Comparison of ENCODE assay signal across 8 mouse cellular contexts in the genomic region with DNA sequence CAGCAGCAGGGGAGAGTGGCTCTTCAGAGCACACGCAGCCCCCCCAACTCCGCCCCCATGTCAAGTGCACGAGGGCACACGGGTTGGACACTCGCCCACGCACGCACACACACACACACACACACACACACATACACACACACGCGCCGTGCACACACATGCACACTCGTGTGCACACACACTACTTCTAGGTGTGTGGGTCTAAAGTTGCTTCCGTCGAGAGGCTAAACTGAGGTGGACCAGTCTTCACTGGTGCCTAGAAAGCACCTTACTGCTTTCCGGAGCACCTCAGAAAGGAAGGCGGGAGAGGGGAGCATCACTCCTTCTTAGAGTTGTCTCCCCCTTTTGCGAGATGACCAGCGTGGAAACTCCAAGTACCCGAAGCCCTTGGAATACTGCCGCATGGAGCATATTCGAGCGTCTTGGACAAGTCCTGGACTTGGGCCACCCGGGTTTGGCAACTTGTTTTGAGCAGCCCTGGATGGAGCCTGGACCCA. TPM values are rescaled to one million over a fixed set of nuclear protein-coding genes. Genes with fewer than 3 reads are reported as not detected.
DNase-seq lines count a peak whose midpoint lies in the region; ATAC-seq and TF ChIP-seq lines count a peak whose summit lies in the region.

A gene (plus strand): TSS at position 148 of the 497 bp plus-strand sequence.

- DNase-seq in left cerebral cortex, adult 18-20 months (ENCODE audit: low spot score in 2 of 2), result peak; percentile 41 to 43
- no peak for DNase-seq in left cerebral cortex, adult 9 months (ENCODE audit: low spot score in 2 of 2)
- peak; percentile 55 for DNase-seq in brain, embryonic 14.5 days (ENCODE audit: low read depth)
- DNase-seq in forebrain, embryonic 14.5 days (ENCODE audit: low spot score), result peak; percentile 47
- no peak for DNase-seq in limb, embryonic 14.5 days (ENCODE audit: low spot score)
- no peak for DNase-seq in T-cell, adult 2 months (ENCODE audit: low spot score)

- no peak for TF ChIP-seq POLR2A in brain, embryonic 14.5 days (IDR thresholded peaks at IDR 0.05; ENCODE audit: borderline replicate concordance, extremely low read depth, insufficient read depth, insufficient read length, poor library complexity, severe bottlenecking)
- no peak for TF ChIP-seq POLR2A in limb, embryonic 14.5 days (IDR thresholded peaks at IDR 0.05; ENCODE audit: borderline replicate concordance, extremely low read depth, insufficient read depth, insufficient read length)
- TF ChIP-seq POLR2A in olfactory bulb, adult 2 months (IDR thresholded peaks at IDR 0.05; ENCODE audit: insufficient read depth, low read depth, low read length), result no peak

- no peaks in the 10 kb centered on the region for H3K36me3 ChIP-seq in forebrain, embryonic 14.5 days (ENCODE audit: control insufficient read depth, insufficient read depth, low read length)
- no peaks in the 10 kb centered on the region for H3K36me3 ChIP-seq in hindbrain, embryonic 15.5 days
- H3K36me3 ChIP-seq in limb, embryonic 14.5 days (ENCODE audit: control insufficient read depth, insufficient read depth, low read length), result no peaks in the 10 kb centered on the region

- ATAC-seq in forebrain, embryonic 14.5 days, result 0 out of 2 replicates have a peak, but pooled peaks have one; percentile 7
- no peak; the same call in 1 of the 2 replicates for ATAC-seq in hindbrain, embryonic 15.5 days (ENCODE audit: low FRiP score, low read depth)
- ATAC-seq in limb, embryonic 14.5 days (ENCODE audit: low FRiP score, low read depth), result no peak

- peak within 1 kb of the TSS; percentile 95 for H3K4me2 ChIP-seq in forebrain, embryonic 14.5 days (ENCODE audit: low read length)
- H3K4me2 ChIP-seq in hindbrain, embryonic 15.5 days, result peak within 1 kb of the TSS; percentile 97
- H3K4me2 ChIP-seq in limb, embryonic 14.5 days (replicated peaks; ENCODE audit: low read depth, low read length, severe bottlenecking), result peak within 1 kb of the TSS; percentile 97

- under 1% methylated on average over 22 of the region's 22 CpGs for WGBS in forebrain, embryonic 14.5 days
- WGBS in hindbrain, embryonic 15.5 days, result 1% methylated on average over 21 of the region's 22 CpGs
- WGBS in limb, embryonic 14.5 days, result 4% methylated on average over 21 of the region's 22 CpGs
- WGBS in olfactory bulb, adult 2 months, result under 1% methylated on average over 22 of the region's 22 CpGs

- H3K4me1 ChIP-seq in forebrain, embryonic 14.5 days (ENCODE audit: control insufficient read depth, insufficient read depth, low read length), result peaks cover 11% of the 10 kb centered on the region
- H3K4me1 ChIP-seq in hindbrain, embryonic 15.5 days (replicated peaks), result peaks cover 27% of the 10 kb centered on the region
- peaks cover 15% of the 10 kb centered on the region; the same call in 1 of the 2 replicates for H3K4me1 ChIP-seq in limb, embryonic 14.5 days (ENCODE audit: control insufficient read depth, insufficient read depth, low read length)
- peaks cover 28% of the 10 kb centered on the region for H3K4me1 ChIP-seq in olfactory bulb, adult 2 months (ENCODE audit: control insufficient read depth, insufficient read depth, low read length)

- H3K4me3 ChIP-seq in forebrain, embryonic 14.5 days (ENCODE audit: low read depth, low read length), result peak within 1 kb of the TSS; percentile 54
- H3K4me3 ChIP-seq in hindbrain, embryonic 15.5 days, result peak within 1 kb of the TSS; percentile 53
- H3K4me3 ChIP-seq in limb, embryonic 14.5 days (replicated peaks; ENCODE audit: low read length), result peak within 1 kb of the TSS; percentile 45
- peak within 1 kb of the TSS; percentile 58 for H3K4me3 ChIP-seq in olfactory bulb, adult 2 months (ENCODE audit: insufficient read depth, low read depth, low read length)

- peak within 1 kb of the TSS; percentile 77 for H3K9ac ChIP-seq in forebrain, embryonic 14.5 days (ENCODE audit: low read length)
- H3K9ac ChIP-seq in hindbrain, embryonic 15.5 days, result peak within 1 kb of the TSS; percentile 63
- H3K9ac ChIP-seq in limb, embryonic 14.5 days (ENCODE audit: low read depth, low read length, severe bottlenecking), result peak within 1 kb of the TSS; percentile 25

- no peak for TF ChIP-seq CTCF in brain, embryonic 14.5 days (IDR thresholded peaks at IDR 0.05; ENCODE audit: borderline replicate concordance, extremely low read depth, insufficient read depth, insufficient read length)
- TF ChIP-seq CTCF in olfactory bulb, adult 2 months (IDR thresholded peaks at IDR 0.05; ENCODE audit: insufficient read depth, low read depth, low read length), result no peak

- no peaks in the 10 kb centered on the region for H3K9me3 ChIP-seq in forebrain, embryonic 14.5 days (replicated peaks; ENCODE audit: control insufficient read depth, low read length)
- no peaks in the 10 kb centered on the region for H3K9me3 ChIP-seq in hindbrain, embryonic 15.5 days
- no peaks in the 10 kb centered on the region for H3K9me3 ChIP-seq in limb, embryonic 14.5 days (ENCODE audit: control insufficient read depth, low read length)

- H3K27me3 ChIP-seq in forebrain, embryonic 14.5 days (replicated peaks; ENCODE audit: control insufficient read depth, insufficient read depth, low read length), result peaks cover 6% of the 10 kb centered on the region
- H3K27me3 ChIP-seq in hindbrain, embryonic 15.5 days, result peaks cover 10% of the 10 kb centered on the region
- H3K27me3 ChIP-seq in limb, embryonic 14.5 days (ENCODE audit: control insufficient read depth, insufficient read depth, low read length), result peaks cover 46% of the 10 kb centered on the region

- no peak within 1 kb of the TSS for H3K27ac ChIP-seq in forebrain, embryonic 14.5 days (ENCODE audit: low read depth, low read length)
- peak within 1 kb of the TSS; percentile 70 for H3K27ac ChIP-seq in hindbrain, embryonic 15.5 days (replicated peaks)
- H3K27ac ChIP-seq in limb, embryonic 14.5 days (replicated peaks; ENCODE audit: low read depth, low read length), result no peak within 1 kb of the TSS
- H3K27ac ChIP-seq in olfactory bulb, adult 2 months (ENCODE audit: insufficient read depth, low read depth, low read length), result peak within 1 kb of the TSS; percentile 78

RNA-seq across cellular contexts. Expression of the gene that starts here (rescaled TPM):
- total RNA-seq in left cerebral cortex, adult 18-20 months (2021), result 100 to 1,000 TPM in 1 of 2 experiments, 10 to 100 TPM in 1; 82.9 to 134 TPM
- 33.0 and 33.4 TPM in 2 replicates for polyA plus RNA-seq in brain, embryonic 14.5 days (2012; rRNA removed)
- 12.1 and 14.3 TPM in 2 replicates for polyA plus RNA-seq in forebrain, embryonic 14.5 days (2014; fragmentation: Nextera tagmentation; extraction: Ambion mirVana)
- 12.8 and 13.0 TPM in 2 replicates for polyA plus RNA-seq in hindbrain, embryonic 15.5 days (2015; fragmentation: Nextera tagmentation; extraction: Ambion mirVana)
- polyA plus RNA-seq in limb, embryonic 14.5 days (2012; rRNA removed), result 5.0 and 5.8 TPM in 2 replicates
- 3.1 and 3.8 TPM in 2 replicates for polyA plus RNA-seq in limb, embryonic 14.5 days (2014; fragmentation: Nextera tagmentation; extraction: Ambion mirVana)
- polyA plus RNA-seq in olfactory bulb, adult 2 months (2012; ENCODE audit: insufficient read depth, insufficient read length, low replicate concordance, missing spikeins), result not detected in 2 replicates

Comparison
In these comparisons a context has a peak if more than half of its experiments do, and no peak if none do; other contexts are left out.
1. DNase-seq: peak in left cerebral cortex, adult 18-20 months (2 of 2), brain, embryonic 14.5 days (single experiment) and forebrain, embryonic 14.5 days (single experiment); none in left cerebral cortex, adult 9 months (0 of 2), limb, embryonic 14.5 days (single experiment) and T-cell, adult 2 months (single experiment).
2. H3K27ac ChIP-seq: peak in hindbrain, embryonic 15.5 days (single experiment) and olfactory bulb, adult 2 months (single experiment); none in forebrain, embryonic 14.5 days (single experiment) and limb, embryonic 14.5 days (single experiment).
3. H3K9ac ChIP-seq: peak in every context shown above with its lines; median percentile 77 in forebrain, embryonic 14.5 days; 63 in hindbrain, embryonic 15.5 days; 25 in limb, embryonic 14.5 days.
4. Peak in every context shown above with its lines, with median percentiles within 50 percentile points of each other: H3K4me2 ChIP-seq and H3K4me3 ChIP-seq.